Mouse (Mus musculus): Measurements from ENCODE around the gene Pde7b. TPM values are rescaled to one million over a fixed set of nuclear protein-coding genes. Genes with fewer than 3 reads are reported as not detected.

Pde7b gene
- total and polyA plus RNA-seq, 2 experiments from 2014 or later, result 3.3 to 6.0 TPM

GRCm38 (mm10) chr10:20621661-20622454 lies 103.0 kb downstream of the Pde7b start:
- Histone ChIP-seq H3K4me1 (ENCODE audit: insufficient read depth, low read length) (no peaks in the 10 kb centered on the region), H3K36me3 (ENCODE audit: insufficient read depth, low read length) (no peaks in the 10 kb centered on the region), H3K4me2 (ENCODE audit: low read depth, low read length, poor library complexity, severe bottlenecking) (no peak overlapping the region), H3K9me3 (ENCODE audit: low read length) (no peaks in the 10 kb centered on the region), H3K27me3 (ENCODE audit: insufficient read depth, low read length) (no peaks in the 10 kb centered on the region), H3K27ac (ENCODE audit: low read depth, low read length) (no peak overlapping the region), H3K9ac (replicated peaks; ENCODE audit: low read length, poor library complexity, severe bottlenecking) (no peak overlapping the region), H3K4me3 (ENCODE audit: low read depth, low read length) (no peak overlapping the region)
- 77% methylated on average over 8 of the region's 8 CpGs for WGBS
- TF ChIP-seq CTCF (IDR thresholded peaks at IDR 0.05), result no peak
- DNase-seq (ENCODE audit: low spot score), result no peak
- ATAC-seq (ENCODE audit: low FRiP score), result no peak

GRCm38 (mm10) chr10:20606007-20606406 lies 118.9 kb downstream of the Pde7b start:
- no peaks in the 10 kb centered on the region for H3K36me3 ChIP-seq (ENCODE audit: insufficient read depth, low read length)
- WGBS, result 64% methylated on average over 2 of the region's 2 CpGs

DNA sequence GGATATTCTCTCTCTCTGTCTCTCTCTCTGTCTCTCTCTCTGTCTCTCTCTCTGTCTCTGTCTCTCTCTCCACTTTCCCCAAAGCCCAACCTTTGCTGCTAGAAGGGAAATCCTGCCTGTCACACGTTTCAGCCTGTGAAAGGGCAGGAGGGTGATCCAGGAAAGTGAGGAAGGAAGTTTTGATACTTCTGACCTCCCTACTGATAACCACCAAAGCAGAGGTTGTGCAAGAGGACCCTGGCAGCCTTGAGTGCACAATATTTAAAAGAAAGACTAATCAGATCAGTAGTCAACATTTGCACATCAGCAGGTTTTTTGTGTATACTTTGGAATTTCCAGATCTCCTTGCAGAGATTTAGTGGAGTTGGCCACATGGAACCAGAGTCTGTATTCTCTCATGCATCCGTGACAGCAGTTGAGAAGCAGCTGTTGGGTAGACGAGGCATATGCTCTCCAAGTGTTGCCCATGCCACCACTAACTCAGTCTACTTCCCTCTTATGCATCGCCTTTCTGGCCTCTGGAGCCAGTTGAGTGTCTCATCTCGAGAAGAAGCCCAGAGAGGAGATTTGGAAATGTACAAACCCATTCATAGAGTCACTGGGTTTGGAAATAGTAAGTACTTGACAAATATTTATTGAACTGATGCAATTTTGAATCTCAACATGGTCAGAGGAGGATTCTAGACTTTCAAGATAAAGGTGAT lies 129.6 kb downstream of the Pde7b start:
- H3K27me3 ChIP-seq (ENCODE audit: insufficient read depth, low read length), result no peaks in the 10 kb centered on the region
- DNase-seq (ENCODE audit: low spot score) (no peak), ATAC-seq (ENCODE audit: low FRiP score) (no peak)
- H3K4me3 ChIP-seq (ENCODE audit: low read depth, low read length), result no peak overlapping the region
- no peak overlapping the region for H3K27ac ChIP-seq (ENCODE audit: low read depth, low read length)
- no peaks in the 10 kb centered on the region for H3K4me1 ChIP-seq (ENCODE audit: insufficient read depth, low read length)
- H3K9me3 ChIP-seq (ENCODE audit: low read length), result no peaks in the 10 kb centered on the region
- 74% methylated on average over 5 of the region's 5 CpGs for WGBS
- H3K4me2 ChIP-seq (ENCODE audit: low read depth, low read length, poor library complexity, severe bottlenecking), result no peak overlapping the region
- H3K36me3 ChIP-seq (ENCODE audit: insufficient read depth, low read length), result no peaks in the 10 kb centered on the region
- no peak overlapping the region for H3K9ac ChIP-seq (replicated peaks; ENCODE audit: low read length, poor library complexity, severe bottlenecking)
- no peak for TF ChIP-seq CTCF (IDR thresholded peaks at IDR 0.05)

More at GRCm38 (mm10) chr10:20606007-20606406, 118.9 kb downstream of the Pde7b start:
- DNase-seq (ENCODE audit: low spot score) (no peak), ATAC-seq (ENCODE audit: low FRiP score) (no peak)
- Histone ChIP-seq H3K4me2 (ENCODE audit: low read depth, low read length, poor library complexity, severe bottlenecking) (no peak overlapping the region), H3K9me3 (ENCODE audit: low read length) (no peaks in the 10 kb centered on the region), H3K4me1 (ENCODE audit: insufficient read depth, low read length) (no peaks in the 10 kb centered on the region), H3K27me3 (ENCODE audit: insufficient read depth, low read length) (no peaks in the 10 kb centered on the region), H3K27ac (ENCODE audit: low read depth, low read length) (no peak overlapping the region), H3K4me3 (ENCODE audit: low read depth, low read length) (no peak overlapping the region), H3K9ac (replicated peaks; ENCODE audit: low read length, poor library complexity, severe bottlenecking) (no peak overlapping the region)
- TF ChIP-seq CTCF (IDR thresholded peaks at IDR 0.05), result no peak

- H3K27me3 ChIP-seq (ENCODE audit: insufficient read depth, low read length), result no peaks in the 10 kb centered on the region
- no peak overlapping the region for H3K27ac ChIP-seq (ENCODE audit: low read depth, low read length)
- H3K36me3 ChIP-seq (ENCODE audit: insufficient read depth, low read length), result no peaks in the 10 kb centered on the region
- ATAC-seq (ENCODE audit: low FRiP score), result no peak
- no peak overlapping the region for H3K4me3 ChIP-seq (ENCODE audit: low read depth, low read length)
- 66% methylated on average over 5 of the region's 5 CpGs for WGBS
- H3K4me1 ChIP-seq (ENCODE audit: insufficient read depth, low read length), result no peaks in the 10 kb centered on the region
- no peak overlapping the region for H3K9ac ChIP-seq (replicated peaks; ENCODE audit: low read length, poor library complexity, severe bottlenecking)
- DNase-seq (ENCODE audit: low spot score), result no peak
- TF ChIP-seq CTCF (IDR thresholded peaks at IDR 0.05), result no peak
- no peak overlapping the region for H3K4me2 ChIP-seq (ENCODE audit: low read depth, low read length, poor library complexity, severe bottlenecking)
- no peaks in the 10 kb centered on the region for H3K9me3 ChIP-seq (ENCODE audit: low read length)
Measured at GRCm38 (mm10) chr10:20594015-20594414, 130.9 kb downstream of the Pde7b start.

GRCm38 (mm10) chr10:20590100-20590499 lies 134.8 kb downstream of the Pde7b start:
- 67% methylated on average over 7 of the region's 7 CpGs for WGBS
- Histone ChIP-seq H3K9me3 (ENCODE audit: low read length) (no peaks in the 10 kb centered on the region), H3K27ac (ENCODE audit: low read depth, low read length) (no peak overlapping the region), H3K9ac (replicated peaks; ENCODE audit: low read length, poor library complexity, severe bottlenecking) (no peak overlapping the region), H3K4me2 (ENCODE audit: low read depth, low read length, poor library complexity, severe bottlenecking) (no peak overlapping the region), H3K27me3 (ENCODE audit: insufficient read depth, low read length) (no peaks in the 10 kb centered on the region), H3K36me3 (ENCODE audit: insufficient read depth, low read length) (no peaks in the 10 kb centered on the region), H3K4me1 (ENCODE audit: insufficient read depth, low read length) (no peaks in the 10 kb centered on the region), H3K4me3 (ENCODE audit: low read depth, low read length) (no peak overlapping the region)
- DNase-seq (ENCODE audit: low spot score), result no peak
- TF ChIP-seq CTCF (IDR thresholded peaks at IDR 0.05), result no peak
- ATAC-seq (ENCODE audit: low FRiP score), result no peak

- no peak overlapping the region for H3K9ac ChIP-seq (replicated peaks; ENCODE audit: low read length, poor library complexity, severe bottlenecking)
- H3K4me3 ChIP-seq (ENCODE audit: low read depth, low read length), result no peak overlapping the region
- WGBS, result 90% methylated on average over 4 of the region's 4 CpGs
- no peak for DNase-seq (ENCODE audit: low spot score)
- no peaks in the 10 kb centered on the region for H3K36me3 ChIP-seq (ENCODE audit: insufficient read depth, low read length)
- no peaks in the 10 kb centered on the region for H3K9me3 ChIP-seq (ENCODE audit: low read length)
- no peak overlapping the region for H3K27ac ChIP-seq (ENCODE audit: low read depth, low read length)
- no peak overlapping the region for H3K4me2 ChIP-seq (ENCODE audit: low read depth, low read length, poor library complexity, severe bottlenecking)
- H3K4me1 ChIP-seq (ENCODE audit: insufficient read depth, low read length), result no peaks in the 10 kb centered on the region
- ATAC-seq (ENCODE audit: low FRiP score), result no peak
- H3K27me3 ChIP-seq (ENCODE audit: insufficient read depth, low read length), result no peaks in the 10 kb centered on the region
- TF ChIP-seq CTCF (IDR thresholded peaks at IDR 0.05), result no peak
Measured at GRCm38 (mm10) chr10:20585959-20586358, 138.9 kb downstream of the Pde7b start.

All from midbrain, postnatal 0 days (tissue).